Mouse (Mus musculus): Measurements from ENCODE around the gene Mapk3. TPM values are rescaled to one million over a fixed set of nuclear protein-coding genes. Genes with fewer than 3 reads are reported as not detected.
"Not testable (repeated sequence)": the region's sequence is repeated elsewhere in the genome, so short reads cannot be mapped to it uniquely, and the experiment has no call there.

The Mapk3 gene
- 132 and 145 TPM in 2 replicates for polyA plus RNA-seq (2011; ENCODE audit: insufficient read length, low read depth, missing spikeins)

DNA sequence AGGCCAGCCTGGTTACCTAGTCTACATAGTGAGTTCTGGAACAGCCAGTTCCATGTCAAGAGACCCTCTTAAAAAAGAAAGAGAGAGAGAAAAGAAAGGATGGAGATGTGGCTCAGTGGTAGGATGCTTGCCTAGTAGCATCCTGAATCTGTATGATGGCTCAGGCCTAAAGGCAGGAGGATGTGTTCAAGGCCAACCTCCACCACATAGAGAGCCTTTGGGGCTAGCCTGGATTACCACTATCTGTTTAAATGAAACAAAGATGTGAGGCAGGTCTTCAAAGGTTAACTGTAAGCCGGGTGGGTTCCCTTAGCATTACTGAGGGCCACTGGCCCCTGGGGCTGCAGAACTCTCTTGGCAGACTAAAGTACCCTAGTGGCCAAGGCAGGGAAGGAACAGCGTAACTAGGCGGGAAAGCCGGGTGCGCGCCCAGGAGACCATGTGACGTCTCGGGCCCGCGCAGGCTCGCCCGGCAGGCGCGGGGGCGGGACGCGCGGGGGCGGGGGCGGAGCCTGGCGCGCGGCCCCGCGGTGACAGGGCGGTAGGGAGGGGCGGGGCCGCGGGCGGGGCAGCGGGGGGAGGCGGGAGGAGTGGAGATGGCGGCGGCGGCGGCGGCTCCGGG is at the start of gene Mapk3:
TSS of gene Mapk3 (plus strand) at position 552 of the 622 bp plus-strand sequence.
- Histone ChIP-seq H3K27ac (ENCODE audit: insufficient read depth, low read length) (peak within 1 kb of the TSS; percentile 38), H3K4me3 (ENCODE audit: insufficient read depth, low read length) (peak within 1 kb of the TSS; percentile 88), H3K4me1 (ENCODE audit: control insufficient read depth, insufficient read depth, low read length) (peaks cover 3% of the 10 kb centered on the region; the same call in 1 of the 2 replicates)
- TF ChIP-seq POLR2A (IDR thresholded peaks at IDR 0.05; ENCODE audit: low read depth, low read length) (no peak; the same call in 1 of the 2 replicates), CTCF (IDR thresholded peaks at IDR 0.05; ENCODE audit: borderline replicate concordance, insufficient read depth, low read length) (peak; percentile 67; the same call in 1 of the 2 replicates)

DNA sequence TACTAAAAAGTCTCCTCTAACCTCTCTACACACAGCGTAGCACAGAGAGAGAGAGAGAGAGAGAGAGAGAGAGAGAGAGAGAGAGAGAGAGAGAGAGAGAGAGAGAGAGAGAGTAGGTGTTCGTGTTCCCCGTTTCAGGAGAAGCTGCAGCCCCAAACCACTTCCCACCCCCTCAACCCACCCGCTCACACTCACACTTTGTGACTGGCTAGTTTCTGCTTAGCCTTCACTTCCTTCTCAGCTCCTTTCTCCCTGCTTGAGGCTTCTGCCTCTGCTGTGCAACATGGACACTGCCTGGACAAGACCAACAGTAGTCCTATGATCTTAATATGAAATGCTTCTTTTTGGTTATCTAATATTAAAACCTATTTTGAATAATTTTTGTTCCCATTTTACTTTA is 49.1 kb upstream of the Mapk3 start:
- no peak for TF ChIP-seq POLR2A (IDR thresholded peaks at IDR 0.05; ENCODE audit: low read depth, low read length)
- TF ChIP-seq CTCF (IDR thresholded peaks at IDR 0.05; ENCODE audit: borderline replicate concordance, insufficient read depth, low read length), result no peak
- Histone ChIP-seq H3K27ac (ENCODE audit: insufficient read depth, low read length) (no peak overlapping the region), H3K4me3 (ENCODE audit: insufficient read depth, low read length) (no peak overlapping the region), H3K4me1 (ENCODE audit: control insufficient read depth, insufficient read depth, low read length) (no peaks in the 10 kb centered on the region)

DNA sequence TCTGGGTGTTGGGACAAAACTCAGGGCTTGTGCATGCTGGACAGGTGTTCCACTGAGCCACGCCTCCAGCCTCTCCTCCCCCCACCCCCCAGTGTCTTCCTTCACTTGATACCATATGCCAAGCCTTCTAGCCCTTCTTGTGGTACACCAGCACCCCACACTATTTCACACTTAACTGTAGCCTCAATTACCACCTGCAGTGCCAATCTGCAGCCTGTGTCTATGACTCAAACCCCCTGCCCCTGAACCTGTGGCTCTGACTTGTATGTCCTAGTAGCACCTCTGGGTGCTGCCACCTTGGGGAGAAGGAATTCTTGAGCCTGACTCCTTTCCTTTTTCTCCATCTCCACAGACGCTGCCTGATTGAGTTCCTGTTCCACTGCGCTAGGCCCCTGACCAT is 47.5 kb upstream of the Mapk3 start:
- no peak overlapping the region for H3K4me3 ChIP-seq (ENCODE audit: insufficient read depth, low read length)
- no peak overlapping the region for H3K27ac ChIP-seq (ENCODE audit: insufficient read depth, low read length)
- no peak for TF ChIP-seq CTCF (IDR thresholded peaks at IDR 0.05; ENCODE audit: borderline replicate concordance, insufficient read depth, low read length)
- TF ChIP-seq POLR2A (IDR thresholded peaks at IDR 0.05; ENCODE audit: low read depth, low read length), result no peak
- H3K4me1 ChIP-seq (ENCODE audit: control insufficient read depth, insufficient read depth, low read length), result no peaks in the 10 kb centered on the region

DNA sequence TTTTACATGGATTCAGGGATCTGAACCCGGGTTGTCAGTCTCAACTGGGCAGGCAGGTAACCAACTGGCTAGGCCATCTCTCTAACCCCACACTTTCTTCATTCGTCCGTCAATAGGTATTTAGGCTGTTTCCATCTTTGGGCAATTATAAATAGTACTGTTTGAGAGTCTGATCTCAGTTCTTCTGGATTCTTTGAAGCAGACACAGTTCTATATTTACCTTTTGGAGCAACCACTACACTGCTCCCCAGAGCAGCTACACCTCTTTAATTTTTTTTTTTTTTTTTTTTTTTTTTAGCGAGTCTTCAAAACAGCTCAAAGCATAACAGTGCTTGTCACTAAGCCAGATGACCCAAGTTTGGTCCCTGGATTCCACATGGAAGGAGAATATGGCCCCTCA is 43.7 kb upstream of the Mapk3 start:
- Histone ChIP-seq H3K27ac (ENCODE audit: insufficient read depth, low read length) (no peak overlapping the region), H3K4me1 (ENCODE audit: control insufficient read depth, insufficient read depth, low read length) (no peaks in the 10 kb centered on the region), H3K4me3 (ENCODE audit: insufficient read depth, low read length) (no peak overlapping the region)
- no peak for TF ChIP-seq CTCF (IDR thresholded peaks at IDR 0.05; ENCODE audit: borderline replicate concordance, insufficient read depth, low read length)
- TF ChIP-seq POLR2A (IDR thresholded peaks at IDR 0.05; ENCODE audit: low read depth, low read length), result no peak

DNA sequence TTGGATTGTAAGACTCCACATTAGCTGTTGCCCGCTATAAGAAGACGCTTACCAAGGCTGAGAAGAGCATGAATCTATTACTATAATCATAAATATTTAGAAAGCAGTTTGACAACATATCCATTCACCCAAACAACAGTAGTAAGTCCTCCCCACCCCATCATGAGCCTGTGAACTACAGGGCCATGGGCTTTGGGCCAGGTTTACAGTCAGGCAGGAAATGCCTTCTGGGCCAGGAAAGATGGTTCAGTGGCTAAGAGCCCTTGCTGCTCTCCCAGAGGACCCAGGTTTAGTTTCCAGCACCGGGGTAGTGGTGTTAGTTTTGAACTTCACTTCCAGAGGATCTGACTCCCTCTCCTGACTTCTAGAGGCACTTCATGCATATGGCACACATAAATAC is 41.8 kb upstream of the Mapk3 start:
- no peaks in the 10 kb centered on the region for H3K4me1 ChIP-seq (ENCODE audit: control insufficient read depth, insufficient read depth, low read length)
- H3K27ac ChIP-seq (ENCODE audit: insufficient read depth, low read length), result no peak overlapping the region
- no peak overlapping the region for H3K4me3 ChIP-seq (ENCODE audit: insufficient read depth, low read length)
- TF ChIP-seq POLR2A (IDR thresholded peaks at IDR 0.05; ENCODE audit: low read depth, low read length) (no peak), CTCF (IDR thresholded peaks at IDR 0.05; ENCODE audit: borderline replicate concordance, insufficient read depth, low read length) (no peak)

DNA sequence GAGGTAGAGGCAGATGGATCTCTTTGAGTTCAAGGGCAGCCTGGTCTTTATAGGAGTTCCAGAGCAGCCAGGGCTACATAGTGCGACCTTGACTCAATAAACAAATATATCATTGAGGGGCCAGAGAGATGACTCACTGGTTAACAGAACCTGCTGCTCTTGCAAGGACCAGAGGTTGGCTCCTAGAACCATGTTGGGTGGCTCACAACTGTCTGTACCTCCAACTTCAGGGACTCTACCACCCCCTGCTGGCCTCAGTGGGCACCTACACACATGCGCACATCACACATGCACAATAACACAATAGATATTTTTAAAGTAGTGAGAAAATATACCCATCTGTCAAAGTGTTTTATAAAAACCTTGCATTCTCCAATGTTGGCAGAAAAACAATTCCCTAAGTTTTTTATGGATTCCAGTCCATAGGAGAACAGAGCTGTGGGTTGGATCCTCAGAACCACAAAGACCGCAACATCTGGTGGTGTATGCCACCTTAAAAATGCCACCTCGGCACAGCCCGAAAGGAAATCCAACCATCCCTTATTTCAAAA is 40.5 kb upstream of the Mapk3 start:
- TF ChIP-seq POLR2A (IDR thresholded peaks at IDR 0.05; ENCODE audit: low read depth, low read length), result no peak
- peak; percentile 24; the same call in 1 of the 2 replicates for TF ChIP-seq CTCF (IDR thresholded peaks at IDR 0.05; ENCODE audit: borderline replicate concordance, insufficient read depth, low read length)
- H3K4me3 ChIP-seq (ENCODE audit: insufficient read depth, low read length), result no peak overlapping the region
- no peak overlapping the region for H3K27ac ChIP-seq (ENCODE audit: insufficient read depth, low read length)
- H3K4me1 ChIP-seq (ENCODE audit: control insufficient read depth, insufficient read depth, low read length), result no peaks in the 10 kb centered on the region

DNA sequence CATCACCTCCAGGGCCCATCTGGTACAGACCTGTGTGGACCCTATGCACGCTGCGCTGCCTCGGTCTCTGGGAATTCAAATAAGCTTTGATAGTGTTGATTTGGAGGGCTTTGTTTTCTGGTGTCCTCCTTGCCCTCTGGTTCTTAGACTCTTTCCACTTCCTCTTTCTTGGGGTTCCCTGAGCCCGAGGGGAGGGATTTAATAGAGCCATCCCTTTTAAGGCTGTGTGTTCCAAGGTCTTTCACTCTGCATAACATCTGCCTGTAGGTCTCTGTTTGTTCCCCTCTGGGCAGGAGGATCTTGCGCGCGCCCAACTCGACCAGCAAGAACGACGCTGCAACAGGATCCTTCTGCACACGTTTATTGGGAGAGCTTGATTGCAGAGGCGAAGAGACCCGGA is 37.8 kb upstream of the Mapk3 start:
- Histone ChIP-seq H3K4me3 (ENCODE audit: insufficient read depth, low read length) (no peak overlapping the region), H3K4me1 (ENCODE audit: control insufficient read depth, insufficient read depth, low read length) (no peaks in the 10 kb centered on the region), H3K27ac (ENCODE audit: insufficient read depth, low read length) (no peak overlapping the region)
- TF ChIP-seq CTCF (IDR thresholded peaks at IDR 0.05; ENCODE audit: borderline replicate concordance, insufficient read depth, low read length), result no peak
- TF ChIP-seq POLR2A (IDR thresholded peaks at IDR 0.05; ENCODE audit: low read depth, low read length), result no peak

DNA sequence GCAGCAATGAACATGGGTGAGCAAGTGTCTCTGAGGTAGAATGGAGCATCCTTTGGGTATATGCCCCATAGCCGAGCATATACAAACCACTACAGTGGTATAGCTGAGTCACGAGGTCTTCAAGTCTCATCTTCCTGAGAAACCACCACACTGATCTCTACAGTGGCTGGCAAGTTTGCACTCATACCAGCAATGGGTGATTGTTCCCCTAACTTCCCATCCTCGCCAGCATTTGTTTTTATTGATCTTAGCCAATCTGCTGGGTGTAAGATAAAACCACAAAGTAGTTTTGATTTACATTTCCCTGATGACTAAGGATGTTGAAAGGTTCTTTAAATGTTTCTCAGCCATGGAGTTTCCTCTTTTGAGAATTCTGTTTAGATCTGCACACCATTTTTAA is 34.3 kb upstream of the Mapk3 start:
- no peak overlapping the region for H3K4me3 ChIP-seq (ENCODE audit: insufficient read depth, low read length)
- H3K27ac ChIP-seq (ENCODE audit: insufficient read depth, low read length), result no peak overlapping the region
- TF ChIP-seq POLR2A (IDR thresholded peaks at IDR 0.05; ENCODE audit: low read depth, low read length) (no peak), CTCF (IDR thresholded peaks at IDR 0.05; ENCODE audit: borderline replicate concordance, insufficient read depth, low read length) (no peak)
- H3K4me1 ChIP-seq (ENCODE audit: control insufficient read depth, insufficient read depth, low read length), result no peaks in the 10 kb centered on the region

DNA sequence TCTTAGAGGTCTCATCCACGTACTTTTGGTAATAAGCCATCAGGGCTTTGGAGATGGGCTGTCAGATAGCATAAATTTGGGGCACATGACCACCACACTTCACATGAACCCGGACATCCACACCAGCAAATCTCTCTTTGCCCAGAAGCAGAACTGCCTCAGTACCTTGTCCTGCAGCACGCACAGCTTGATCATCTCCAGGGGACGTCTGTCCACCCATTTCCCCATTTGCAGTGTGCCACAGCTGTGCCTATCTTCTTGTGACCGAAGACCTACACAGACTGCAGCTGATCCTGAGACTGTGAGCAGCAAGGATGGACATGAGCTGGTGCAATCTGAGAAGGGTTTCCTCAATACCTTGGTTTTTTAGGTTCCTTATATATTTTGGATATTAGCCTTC is 33.7 kb upstream of the Mapk3 start:
- H3K4me3 ChIP-seq (ENCODE audit: insufficient read depth, low read length), result no peak overlapping the region
- no peaks in the 10 kb centered on the region for H3K4me1 ChIP-seq (ENCODE audit: control insufficient read depth, insufficient read depth, low read length)
- TF ChIP-seq POLR2A (IDR thresholded peaks at IDR 0.05; ENCODE audit: low read depth, low read length) (no peak), CTCF (IDR thresholded peaks at IDR 0.05; ENCODE audit: borderline replicate concordance, insufficient read depth, low read length) (no peak)
- H3K27ac ChIP-seq (ENCODE audit: insufficient read depth, low read length), result no peak overlapping the region

DNA sequence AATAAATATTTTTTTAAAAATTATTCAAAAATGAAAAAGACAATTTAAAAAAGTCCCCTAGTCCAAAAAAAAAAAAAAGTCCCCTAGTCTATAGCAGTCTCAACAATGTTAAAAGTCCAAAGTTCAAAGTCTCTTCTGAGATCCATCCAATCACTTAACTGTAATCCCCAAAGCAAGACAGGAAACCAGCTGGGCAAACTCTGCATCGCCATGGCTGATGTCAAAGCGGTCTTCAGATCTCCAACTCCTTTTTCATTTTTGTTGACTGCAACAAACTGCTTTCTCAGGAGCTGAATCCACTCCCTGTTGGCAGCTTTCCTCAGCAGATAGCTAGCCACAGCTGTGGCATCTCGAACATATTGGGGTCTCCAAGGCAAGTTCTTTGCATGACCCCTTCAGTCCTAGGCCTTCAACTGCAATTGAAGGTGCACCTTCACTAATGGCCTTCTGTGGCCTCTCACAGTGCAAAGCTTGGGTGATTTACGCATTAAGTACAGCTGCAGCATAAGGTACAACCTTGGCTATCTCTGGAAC is 29.1 kb upstream of the Mapk3 start:
- not testable (repeated sequence) for H3K4me3 ChIP-seq (ENCODE audit: insufficient read depth, low read length); H3K27ac ChIP-seq (ENCODE audit: insufficient read depth, low read length); H3K4me1 ChIP-seq (ENCODE audit: control insufficient read depth, insufficient read depth, low read length)

Measured in embryonic fibroblast, embryonic 13.5 days (primary cell).